Mouse (Mus musculus): ENCODE results near the gene Ano9. TPM values are rescaled to one million over a fixed set of nuclear protein-coding genes. Genes with fewer than 3 reads are reported as not detected.

Gene Ano9
- total RNA-seq, 2 experiments from 2014 or later: not detected

DNA sequence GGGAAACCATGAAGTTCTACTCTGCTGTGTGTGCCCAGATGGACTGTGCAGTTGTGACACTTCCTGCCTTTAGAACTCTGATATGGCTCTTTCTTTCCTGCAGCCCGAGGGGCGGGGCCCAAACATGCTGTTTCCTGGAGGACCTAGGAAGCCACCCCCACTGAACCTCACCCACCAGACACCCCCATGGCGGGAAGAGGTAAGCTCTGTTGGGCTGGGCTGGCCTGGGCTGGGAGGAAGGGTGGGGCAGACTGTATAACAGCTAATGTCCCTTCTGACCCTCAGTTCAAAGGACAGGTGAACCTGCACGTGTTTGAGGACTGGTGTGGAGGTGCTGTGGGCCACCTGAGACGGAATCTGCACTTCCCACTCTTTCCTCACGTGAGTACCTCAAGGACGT lies 53.4 kb downstream of the Ano9 start:
- no peak for DNase-seq (ENCODE audit: low spot score in 2 of 2)

GRCm38 (mm10) chr7:141063353-141063752 lies 54.3 kb downstream of the Ano9 start:
- DNase-seq (ENCODE audit: low spot score in 2 of 2): no peak

- no peak for DNase-seq (ENCODE audit: low spot score in 2 of 2)
Measured at GRCm38 (mm10) chr7:141062525-141062924, 55.1 kb downstream of the Ano9 start.

GRCm38 (mm10) chr7:141061269-141061692 lies 56.3 kb downstream of the Ano9 start:
- no peak for DNase-seq (ENCODE audit: low spot score in 2 of 2)

DNA sequence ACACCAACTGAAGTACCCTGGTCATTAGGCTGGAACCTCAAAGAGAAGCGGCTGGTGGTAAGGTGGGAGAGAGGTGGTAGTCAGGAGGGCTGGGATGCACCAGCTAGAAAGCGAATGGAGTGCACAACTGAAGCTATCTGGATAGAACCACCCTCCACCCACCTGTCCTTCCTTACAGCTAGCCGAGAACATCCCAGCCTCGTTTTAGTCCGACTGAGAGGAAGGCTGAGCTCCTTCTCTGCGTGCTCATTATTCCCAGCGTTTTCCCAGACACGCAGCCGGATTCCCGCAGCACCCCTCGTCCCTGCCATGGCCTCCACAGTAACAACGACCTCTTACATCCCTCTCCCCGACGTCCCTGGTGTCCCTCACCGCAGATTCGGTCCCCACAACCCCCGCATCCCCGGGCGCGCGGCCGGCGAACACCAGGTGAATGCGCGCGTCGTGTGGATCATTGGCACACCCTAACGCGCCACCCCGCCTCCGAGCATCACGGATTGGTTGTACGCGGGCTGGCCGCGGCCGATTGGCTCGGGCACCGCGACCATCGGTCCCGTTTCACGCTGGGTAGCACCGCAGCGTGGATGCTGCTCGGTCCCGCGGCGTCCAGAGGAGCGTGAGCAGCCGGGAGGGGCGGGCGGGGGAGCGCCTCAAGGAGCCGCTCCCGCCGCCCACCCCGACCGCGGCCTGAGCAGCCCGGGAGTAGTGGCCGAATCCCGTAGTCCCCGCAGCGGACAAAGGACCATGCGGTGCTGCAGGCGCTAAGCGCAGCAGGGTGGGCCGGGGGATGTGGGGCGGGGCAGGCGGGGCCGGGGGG lies 57.0 kb downstream of the Ano9 start, which contains the start of gene B4galnt4:
B4galnt4 (plus strand) TSS at position 679 of the 817 bp plus-strand sequence.
- DNase-seq (ENCODE audit: low spot score in 2 of 2): peak; percentile 91 to 95

DNA sequence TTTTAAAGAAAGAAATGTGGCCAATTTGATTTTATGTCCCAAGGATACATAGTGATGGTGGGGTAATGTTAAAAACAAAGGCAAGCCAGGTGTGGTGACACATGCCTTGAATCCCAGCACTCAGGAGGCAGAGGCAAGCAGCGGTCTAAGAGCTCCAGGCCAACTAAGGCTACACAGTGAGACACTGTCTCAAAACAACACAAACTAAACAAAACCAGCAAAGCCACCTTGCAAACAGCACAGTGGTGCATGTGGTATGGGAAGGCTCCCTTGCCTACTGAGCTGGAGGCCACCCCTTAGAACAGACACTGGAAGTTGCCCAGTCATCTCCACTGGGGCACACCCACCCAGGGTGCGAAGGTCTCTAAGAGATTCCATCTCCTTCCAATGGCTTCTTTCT lies 57.7 kb downstream of the Ano9 start:
- no peak for DNase-seq (ENCODE audit: low spot score in 2 of 2)

- no peak for DNase-seq (ENCODE audit: low spot score in 2 of 2)
Measured at GRCm38 (mm10) chr7:141058601-141059341, 58.8 kb downstream of the Ano9 start.

- no peak for DNase-seq (ENCODE audit: low spot score in 2 of 2)
Measured at GRCm38 (mm10) chr7:141057541-141057940, 60.1 kb downstream of the Ano9 start.

- DNase-seq (ENCODE audit: low spot score in 2 of 2): no peak
Measured at GRCm38 (mm10) chr7:141056976-141057375, 60.6 kb downstream of the Ano9 start.

GRCm38 (mm10) chr7:141055785-141056184 lies 61.8 kb downstream of the Ano9 start:
- no peak for DNase-seq (ENCODE audit: low spot score in 2 of 2)

DNA sequence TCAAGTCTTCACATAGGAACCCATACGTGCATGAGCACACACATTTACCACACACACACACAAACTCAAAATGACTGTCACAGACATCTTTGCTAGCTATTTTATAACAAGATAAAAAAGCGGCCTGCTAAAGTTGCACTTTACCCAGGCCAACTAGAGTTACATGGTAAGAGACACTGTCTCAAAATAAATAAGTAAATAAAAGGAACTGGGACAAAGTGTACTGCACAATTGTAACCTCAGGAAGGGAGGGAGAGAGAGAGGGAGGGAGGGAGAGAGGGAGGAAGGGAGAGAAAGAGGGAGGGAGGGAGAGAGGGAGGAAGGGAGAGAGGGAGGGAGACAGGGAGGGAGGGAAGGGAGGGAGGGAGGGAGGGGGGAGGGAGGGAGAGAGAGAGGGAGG lies 65.2 kb downstream of the Ano9 start:
- no peak for DNase-seq (ENCODE audit: low spot score in 2 of 2)

GRCm38 (mm10) chr7:141052016-141052415 lies 65.6 kb downstream of the Ano9 start:
- no peak for DNase-seq (ENCODE audit: low spot score in 2 of 2)

Other genes with a start within 250 kb of the Ano9 start
- 100 to 1,000 TPM; 110 to 114 TPM for gene Psmd13, start 235.8 kb downstream of the Ano9 start, total RNA-seq (2021)
- gene Sirt3, start 235.5 kb downstream of the Ano9 start, total RNA-seq (2021): 10 to 100 TPM; 78.0 to 80.3 TPM
- 1 to 10 TPM; 1.6 to 1.7 TPM for gene Cox8b, start 217.4 kb downstream of the Ano9 start, total RNA-seq (2021)
- gene Nlrp6, start 196.9 kb downstream of the Ano9 start, total RNA-seq (2021): under 1 TPM; 0.47 to 0.51 TPM
- gene Pgghg, start 176.4 kb downstream of the Ano9 start, total RNA-seq (2021): 1 to 10 TPM; 4.4 to 6.7 TPM
- not detected for gene Ifitm5, start 167.5 kb downstream of the Ano9 start, total RNA-seq (2021)
- gene Gm45717, start 161.9 kb downstream of the Ano9 start, total RNA-seq (2021): not detected
- gene Ifitm2, start 161.8 kb downstream of the Ano9 start, total RNA-seq (2021): 10 to 100 TPM; 13.3 to 16.1 TPM
- 1 to 10 TPM; 2.0 to 3.4 TPM for gene Ifitm1, start 150.6 kb downstream of the Ano9 start, total RNA-seq (2021)
- gene Ifitm3, start 107.0 kb downstream of the Ano9 start, total RNA-seq (2021): 10 to 100 TPM; 12.9 to 13.6 TPM
- gene Ifitm6, start 99.9 kb downstream of the Ano9 start, total RNA-seq (2021): under 1 TPM in 1 of 2 experiments, not detected in 1; 0.61 TPM
- not detected for gene Gm17387, start 88.7 kb downstream of the Ano9 start, total RNA-seq (2021)
- 10 to 100 TPM; 85.9 to 86.1 TPM for gene B4galnt4, start 56.7 kb downstream of the Ano9 start, total RNA-seq (2021)
- under 1 TPM; 0.26 to 0.33 TPM for gene Pkp3, start 39.6 kb downstream of the Ano9 start, total RNA-seq (2021)
- gene Sigirr, start 17.2 kb downstream of the Ano9 start, total RNA-seq (2021): 1 to 10 TPM; 2.1 to 2.3 TPM
- gene Ptdss2, start 4.6 kb upstream of the Ano9 start, total RNA-seq (2021): 10 to 100 TPM; 43.9 to 51.1 TPM
- gene Rnh1, start 55.1 kb upstream of the Ano9 start, total RNA-seq (2021): 10 to 100 TPM; 39.0 to 43.2 TPM
- gene Hras, start 76.2 kb upstream of the Ano9 start, total RNA-seq (2021): 100 to 1,000 TPM; 223 to 237 TPM
- 1 to 10 TPM; 2.7 to 4.4 TPM for gene Lrrc56, start 76.4 kb upstream of the Ano9 start, total RNA-seq (2021)
- not detected for gene Lmntd2, start 96.3 kb upstream of the Ano9 start, total RNA-seq (2021)
- gene Rassf7, start 98.1 kb upstream of the Ano9 start, total RNA-seq (2021): 1 to 10 TPM; 1.4 to 2.5 TPM
- 10 to 100 TPM; 73.6 to 75.1 TPM for gene Phrf1, start 111.0 kb upstream of the Ano9 start, total RNA-seq (2021)
- gene Irf7, start 148.7 kb upstream of the Ano9 start, total RNA-seq (2021): 1 to 10 TPM in 1 of 2 experiments, under 1 TPM in 1; 1.00 to 2.0 TPM
- gene Cdhr5, start 159.0 kb upstream of the Ano9 start, total RNA-seq (2021): not detected
- gene Sct, start 161.3 kb upstream of the Ano9 start, total RNA-seq (2021): not detected
- gene Drd4, start 174.2 kb upstream of the Ano9 start, total RNA-seq (2021): under 1 TPM; 0.33 to 0.66 TPM
- 10 to 100 TPM; 62.8 to 70.5 TPM for gene Deaf1, start 209.9 kb upstream of the Ano9 start, total RNA-seq (2021)
- 10 to 100 TPM; 24.6 to 34.6 TPM for gene Tmem80, start 209.9 kb upstream of the Ano9 start, total RNA-seq (2021)
- 1 to 10 TPM; 3.5 to 6.3 TPM for gene Eps8l2, start 221.1 kb upstream of the Ano9 start, total RNA-seq (2021)